Mouse (Mus musculus): ENCODE data around the gene Hnrnpa0. TPM values are rescaled to one million over a fixed set of nuclear protein-coding genes. Genes with fewer than 3 reads are reported as not detected.

Hnrnpa0 gene
- polyA plus RNA-seq, 1 experiment from 2014 or later = 32.8 TPM

- Histone ChIP-seq H3K4me3 (replicated peaks) (peak overlapping the region; percentile 87), H3K9ac (no peak overlapping the region), H3K9me3 (replicated peaks) (no peaks in the 10 kb centered on the region), H3K36me3 (no peaks in the 10 kb centered on the region), H3K27me3 (no peaks in the 10 kb centered on the region), H3K4me2 (replicated peaks) (peak overlapping the region; percentile 63), H3K27ac (replicated peaks) (no peak overlapping the region), H3K4me1 (peaks cover 16% of the 10 kb centered on the region)
- WGBS = 24% methylated on average over 7 of the region's 7 CpGs
- ATAC-seq (ENCODE audit: insufficient number of reproducible peaks, low FRiP score, low TSS enrichment, low read depth) = no peak
These were observed 2.2 kb downstream of the Hnrnpa0 start for GRCm38 (mm10) chr13:58126126-58126525.

- Histone ChIP-seq H3K27ac (replicated peaks) (no peak overlapping the region), H3K4me1 (peaks cover 15% of the 10 kb centered on the region), H3K36me3 (no peaks in the 10 kb centered on the region), H3K4me2 (replicated peaks) (no peak overlapping the region), H3K27me3 (no peaks in the 10 kb centered on the region), H3K4me3 (replicated peaks) (no peak overlapping the region), H3K9me3 (replicated peaks) (no peaks in the 10 kb centered on the region), H3K9ac (no peak overlapping the region)
- 54% methylated on average over 2 of the region's 2 CpGs for whole genome bisulfite sequencing
- ATAC-seq (ENCODE audit: insufficient number of reproducible peaks, low FRiP score, low TSS enrichment, low read depth) = no peak
These were observed 3.4 kb downstream of the Hnrnpa0 start for GRCm38 (mm10) chr13:58124989-58125388.

GRCm38 (mm10) chr13:58124278-58124677 is 4.1 kb downstream of the Hnrnpa0 start:
- H3K4me2 ChIP-seq (replicated peaks) = no peak overlapping the region
- peaks cover 8% of the 10 kb centered on the region for H3K4me1 ChIP-seq
- no peaks in the 10 kb centered on the region for H3K9me3 ChIP-seq (replicated peaks)
- H3K27ac ChIP-seq (replicated peaks) = no peak overlapping the region
- H3K4me3 ChIP-seq (replicated peaks) = no peak overlapping the region
- H3K9ac ChIP-seq = no peak overlapping the region
- 80% methylated on average over 3 of the region's 3 CpGs for WGBS
- H3K36me3 ChIP-seq = no peaks in the 10 kb centered on the region
- no peaks in the 10 kb centered on the region for H3K27me3 ChIP-seq
- ATAC-seq (ENCODE audit: insufficient number of reproducible peaks, low FRiP score, low TSS enrichment, low read depth) = no peak

GRCm38 (mm10) chr13:58123381-58123780 is 5.0 kb downstream of the Hnrnpa0 start:
- Histone ChIP-seq H3K9me3 (replicated peaks) (no peaks in the 10 kb centered on the region), H3K4me3 (replicated peaks) (no peak overlapping the region), H3K4me1 (peaks cover 8% of the 10 kb centered on the region), H3K36me3 (no peaks in the 10 kb centered on the region), H3K27ac (replicated peaks) (no peak overlapping the region), H3K27me3 (no peaks in the 10 kb centered on the region), H3K4me2 (replicated peaks) (no peak overlapping the region), H3K9ac (no peak overlapping the region)
- no peak for ATAC-seq (ENCODE audit: insufficient number of reproducible peaks, low FRiP score, low TSS enrichment, low read depth)
- WGBS = 73% methylated on average over 8 of the region's 8 CpGs

- no peaks in the 10 kb centered on the region for H3K36me3 ChIP-seq
- no peak overlapping the region for H3K9ac ChIP-seq
- H3K27ac ChIP-seq (replicated peaks) = no peak overlapping the region
- ATAC-seq (ENCODE audit: insufficient number of reproducible peaks, low FRiP score, low TSS enrichment, low read depth) = no peak
- no peak overlapping the region for H3K4me2 ChIP-seq (replicated peaks)
- 70% methylated on average over 10 of the region's 10 CpGs for WGBS
- no peaks in the 10 kb centered on the region for H3K27me3 ChIP-seq
- H3K4me3 ChIP-seq (replicated peaks) = no peak overlapping the region
- peaks cover 8% of the 10 kb centered on the region for H3K4me1 ChIP-seq
- no peaks in the 10 kb centered on the region for H3K9me3 ChIP-seq (replicated peaks)
These were observed 5.5 kb downstream of the Hnrnpa0 start for GRCm38 (mm10) chr13:58122786-58123297.

GRCm38 (mm10) chr13:58117318-58118017 is 10.9 kb downstream of the Hnrnpa0 start:
- H3K9ac ChIP-seq = no peak overlapping the region
- H3K4me1 ChIP-seq = peaks cover 12% of the 10 kb centered on the region
- H3K9me3 ChIP-seq (replicated peaks) = no peaks in the 10 kb centered on the region
- no peak for ATAC-seq (ENCODE audit: insufficient number of reproducible peaks, low FRiP score, low TSS enrichment, low read depth)
- 64% methylated on average over 8 of the region's 8 CpGs for WGBS
- H3K36me3 ChIP-seq = no peaks in the 10 kb centered on the region
- no peak overlapping the region for H3K27ac ChIP-seq (replicated peaks)
- H3K27me3 ChIP-seq = no peaks in the 10 kb centered on the region
- no peak overlapping the region for H3K4me3 ChIP-seq (replicated peaks)
- no peak overlapping the region for H3K4me2 ChIP-seq (replicated peaks)

- WGBS = 71% methylated on average over 2 of the region's 2 CpGs
- H3K27ac ChIP-seq (replicated peaks) = no peak overlapping the region
- no peak overlapping the region for H3K9ac ChIP-seq
- no peaks in the 10 kb centered on the region for H3K36me3 ChIP-seq
- H3K4me2 ChIP-seq (replicated peaks) = no peak overlapping the region
- H3K4me1 ChIP-seq = peaks cover 18% of the 10 kb centered on the region
- H3K27me3 ChIP-seq = no peaks in the 10 kb centered on the region
- H3K4me3 ChIP-seq (replicated peaks) = no peak overlapping the region
- ATAC-seq (ENCODE audit: insufficient number of reproducible peaks, low FRiP score, low TSS enrichment, low read depth) = no peak
- H3K9me3 ChIP-seq (replicated peaks) = no peaks in the 10 kb centered on the region
These were observed 11.6 kb downstream of the Hnrnpa0 start for GRCm38 (mm10) chr13:58116801-58117200.

GRCm38 (mm10) chr13:58115227-58115626 is 13.1 kb downstream of the Hnrnpa0 start:
- Histone ChIP-seq H3K27ac (replicated peaks) (no peak overlapping the region), H3K36me3 (no peaks in the 10 kb centered on the region), H3K27me3 (no peaks in the 10 kb centered on the region), H3K4me3 (replicated peaks) (no peak overlapping the region), H3K9me3 (replicated peaks) (no peaks in the 10 kb centered on the region), H3K4me2 (replicated peaks) (no peak overlapping the region), H3K4me1 (peaks cover 18% of the 10 kb centered on the region), H3K9ac (no peak overlapping the region)
- WGBS = 52% methylated on average over 13 of the region's 13 CpGs
- no peak for ATAC-seq (ENCODE audit: insufficient number of reproducible peaks, low FRiP score, low TSS enrichment, low read depth)

GRCm38 (mm10) chr13:58113061-58113900 is 15.1 kb downstream of the Hnrnpa0 start, which contains the start of gene Klhl3:
Gene Klhl3, minus strand, starts transcription at chr13:58113592.
- Histone ChIP-seq H3K4me2 (replicated peaks) (peak within 1 kb of the TSS; percentile 88), H3K4me3 (replicated peaks) (peak within 1 kb of the TSS; percentile 56), H3K4me1 (peaks cover 18% of the 10 kb centered on the region), H3K27me3 (no peaks in the 10 kb centered on the region), H3K9ac (peak within 1 kb of the TSS; percentile 42), H3K27ac (replicated peaks) (peak within 1 kb of the TSS; percentile 73), H3K36me3 (no peaks in the 10 kb centered on the region), H3K9me3 (replicated peaks) (no peaks in the 10 kb centered on the region)
- peak; percentile 77 for ATAC-seq (ENCODE audit: insufficient number of reproducible peaks, low FRiP score, low TSS enrichment, low read depth)
- WGBS = 1% methylated on average over 35 of the region's 35 CpGs

- WGBS = 15% methylated on average over 11 of the region's 11 CpGs
- Histone ChIP-seq H3K9me3 (replicated peaks) (no peaks in the 10 kb centered on the region), H3K4me3 (replicated peaks) (peak overlapping the region; percentile 56), H3K9ac (peak overlapping the region; percentile 42), H3K36me3 (no peaks in the 10 kb centered on the region), H3K27ac (replicated peaks) (peak overlapping the region; percentile 73), H3K4me1 (peaks cover 18% of the 10 kb centered on the region), H3K4me2 (replicated peaks) (peak overlapping the region; percentile 88), H3K27me3 (no peaks in the 10 kb centered on the region)
- ATAC-seq (ENCODE audit: insufficient number of reproducible peaks, low FRiP score, low TSS enrichment, low read depth) = no peak
These were observed 15.7 kb downstream of the Hnrnpa0 start for GRCm38 (mm10) chr13:58112601-58113041.

GRCm38 (mm10) chr13:58112191-58112590 is 16.2 kb downstream of the Hnrnpa0 start:
- no peak for ATAC-seq (ENCODE audit: insufficient number of reproducible peaks, low FRiP score, low TSS enrichment, low read depth)
- no peaks in the 10 kb centered on the region for H3K27me3 ChIP-seq
- H3K9ac ChIP-seq = no peak overlapping the region; the same call in 1 of the 2 replicates
- peak overlapping the region; percentile 88 for H3K4me2 ChIP-seq (replicated peaks)
- H3K36me3 ChIP-seq = no peaks in the 10 kb centered on the region
- H3K4me1 ChIP-seq = peaks cover 18% of the 10 kb centered on the region
- H3K27ac ChIP-seq (replicated peaks) = 0 out of 2 replicates have a peak overlapping the region, but pooled peaks have one; percentile 73
- WGBS = 56% methylated on average over 10 of the region's 10 CpGs
- H3K9me3 ChIP-seq (replicated peaks) = no peaks in the 10 kb centered on the region
- H3K4me3 ChIP-seq (replicated peaks) = peak overlapping the region; percentile 56
